Mouse (Mus musculus): Measurements from ENCODE around the gene 1700020D05Rik.

Gene 1700020D05Rik

GRCm38 (mm10) chr19:5503687-5504086 lies at the start of gene 1700020D05Rik:
1700020D05Rik (minus strand) TSS chr19:5503787.
- no peak for DNase-seq (ENCODE audit: low spot score)

DNA sequence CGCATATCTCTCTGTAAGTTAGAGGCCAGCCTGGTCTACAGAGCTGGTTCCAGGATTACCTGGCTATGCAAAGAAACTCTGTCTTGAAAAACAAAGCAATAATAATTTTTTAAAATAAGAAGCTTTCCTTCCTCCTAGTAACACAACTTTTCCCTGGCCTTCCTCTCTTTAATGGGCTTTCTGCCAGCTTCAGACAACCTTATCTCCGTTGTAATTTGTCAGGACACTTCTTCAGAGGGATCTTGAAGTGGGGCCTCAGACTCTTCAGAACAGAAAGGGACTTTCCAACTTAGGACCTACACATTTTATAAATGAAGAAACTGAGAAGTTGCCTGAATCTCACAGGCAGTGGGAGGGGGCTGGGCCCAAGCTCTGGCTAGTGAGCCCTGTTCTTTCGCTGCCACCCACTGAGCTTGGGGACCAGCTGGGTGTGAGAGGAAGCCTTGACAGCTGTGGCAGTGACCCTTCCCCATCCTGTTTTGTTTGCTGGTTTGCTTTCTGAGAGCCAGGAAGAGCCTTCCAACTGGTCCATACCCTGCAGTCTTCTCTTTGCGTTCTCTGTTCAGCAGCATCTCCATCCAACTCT lies 44.0 kb upstream of the 1700020D05Rik start:
- DNase-seq (ENCODE audit: low spot score) = no peak

DNA sequence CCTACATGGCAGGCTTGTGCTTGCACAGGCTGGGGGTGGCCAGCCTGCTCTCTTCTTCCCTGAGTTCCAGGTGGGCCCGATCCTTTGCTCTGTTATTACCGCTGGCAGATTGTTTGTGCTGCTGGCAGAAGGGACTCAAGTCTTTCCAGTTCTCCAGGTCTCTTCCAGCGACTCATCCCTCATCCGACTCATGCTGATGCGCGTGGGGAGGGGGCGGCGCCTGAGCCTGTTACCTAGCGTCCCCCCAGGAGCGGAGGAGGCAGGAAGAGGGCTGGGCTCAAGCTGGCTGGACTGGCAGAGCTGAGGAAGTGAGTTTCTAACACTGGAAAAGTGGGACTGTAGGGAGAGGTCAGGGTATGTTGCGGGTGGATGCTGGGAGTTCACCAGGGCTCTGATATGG lies 40.4 kb upstream of the 1700020D05Rik start:
- DNase-seq (ENCODE audit: low spot score) = no peak

DNA sequence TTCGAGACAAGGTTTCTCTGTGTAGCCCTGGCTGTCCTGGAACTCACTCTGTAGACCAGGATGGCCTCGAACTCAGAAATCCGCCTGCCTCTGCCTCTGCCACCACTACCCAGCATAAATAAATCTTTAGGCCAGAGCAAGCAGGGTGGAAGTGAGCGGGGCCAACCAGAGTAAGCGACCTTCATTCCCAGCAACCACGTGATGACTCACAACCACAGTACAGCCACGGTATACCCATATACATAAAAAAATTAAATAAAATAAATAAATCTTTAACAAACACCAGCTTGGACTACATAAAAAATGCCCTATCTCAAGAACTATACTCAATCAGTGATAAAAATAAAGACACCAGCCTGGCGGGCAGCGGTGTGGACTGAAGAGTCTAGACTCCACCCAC lies 39.8 kb upstream of the 1700020D05Rik start:
- DNase-seq (ENCODE audit: low spot score) = no peak

DNA sequence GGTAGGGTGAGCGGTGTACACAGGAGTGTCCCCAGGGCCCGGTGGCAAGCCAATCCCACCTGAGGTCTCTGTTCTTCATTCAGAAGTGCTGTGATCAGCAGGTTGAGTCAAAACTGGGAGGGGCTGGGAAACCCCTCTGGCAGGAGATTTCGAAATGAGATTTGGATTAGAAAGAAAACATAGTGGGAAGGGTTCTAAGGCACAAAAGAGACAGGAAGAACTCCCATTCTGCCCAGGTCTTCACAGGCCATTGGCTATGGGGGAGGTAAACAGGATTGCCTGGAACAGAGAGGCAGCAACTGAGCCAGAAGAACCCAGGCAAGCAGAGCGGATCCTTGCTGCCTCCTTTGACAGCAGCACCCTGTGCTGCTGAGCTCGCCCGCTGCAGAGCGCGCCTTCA lies 35.2 kb upstream of the 1700020D05Rik start:
- no peak for DNase-seq (ENCODE audit: low spot score)

DNA sequence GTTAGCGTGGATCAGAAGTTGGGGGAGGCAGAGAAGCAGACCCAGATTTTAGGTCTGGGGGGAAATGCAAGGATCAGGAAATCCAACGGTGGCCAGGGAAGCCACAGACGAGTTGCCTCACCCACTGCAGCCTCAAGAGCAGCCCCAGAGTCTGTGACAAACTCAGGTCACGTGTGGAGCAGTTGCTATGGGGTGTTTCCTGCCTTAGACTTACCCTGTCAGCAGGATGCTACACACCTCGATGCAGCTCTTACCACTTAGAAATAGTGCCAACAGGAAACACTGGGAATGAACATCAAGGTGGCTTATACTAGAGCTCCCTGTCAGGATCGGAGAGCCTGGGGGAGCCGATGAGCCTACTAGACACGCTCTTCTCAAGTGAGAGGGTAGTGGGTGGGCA lies 28.9 kb upstream of the 1700020D05Rik start:
- DNase-seq (ENCODE audit: low spot score) = no peak

DNA sequence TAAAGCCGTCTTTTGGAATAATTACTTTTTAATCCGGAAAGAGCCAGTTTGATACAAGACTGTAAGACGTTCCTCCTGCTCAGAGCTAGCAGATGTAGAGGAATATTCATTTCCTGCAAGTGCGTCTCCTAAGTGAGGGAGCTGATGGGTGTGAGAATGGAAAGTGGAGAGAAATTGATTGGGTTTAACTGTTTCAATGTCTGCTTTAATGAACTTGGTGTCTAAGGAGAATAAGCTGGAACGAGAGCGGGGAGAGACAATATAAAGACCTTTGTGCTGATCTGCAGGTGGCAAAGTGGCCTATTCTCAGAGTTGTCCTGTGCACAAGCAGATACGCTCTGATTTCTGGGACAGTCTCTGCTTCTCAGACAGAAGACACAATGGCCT lies 26.5 kb upstream of the 1700020D05Rik start:
- no peak for DNase-seq (ENCODE audit: low spot score)

DNA sequence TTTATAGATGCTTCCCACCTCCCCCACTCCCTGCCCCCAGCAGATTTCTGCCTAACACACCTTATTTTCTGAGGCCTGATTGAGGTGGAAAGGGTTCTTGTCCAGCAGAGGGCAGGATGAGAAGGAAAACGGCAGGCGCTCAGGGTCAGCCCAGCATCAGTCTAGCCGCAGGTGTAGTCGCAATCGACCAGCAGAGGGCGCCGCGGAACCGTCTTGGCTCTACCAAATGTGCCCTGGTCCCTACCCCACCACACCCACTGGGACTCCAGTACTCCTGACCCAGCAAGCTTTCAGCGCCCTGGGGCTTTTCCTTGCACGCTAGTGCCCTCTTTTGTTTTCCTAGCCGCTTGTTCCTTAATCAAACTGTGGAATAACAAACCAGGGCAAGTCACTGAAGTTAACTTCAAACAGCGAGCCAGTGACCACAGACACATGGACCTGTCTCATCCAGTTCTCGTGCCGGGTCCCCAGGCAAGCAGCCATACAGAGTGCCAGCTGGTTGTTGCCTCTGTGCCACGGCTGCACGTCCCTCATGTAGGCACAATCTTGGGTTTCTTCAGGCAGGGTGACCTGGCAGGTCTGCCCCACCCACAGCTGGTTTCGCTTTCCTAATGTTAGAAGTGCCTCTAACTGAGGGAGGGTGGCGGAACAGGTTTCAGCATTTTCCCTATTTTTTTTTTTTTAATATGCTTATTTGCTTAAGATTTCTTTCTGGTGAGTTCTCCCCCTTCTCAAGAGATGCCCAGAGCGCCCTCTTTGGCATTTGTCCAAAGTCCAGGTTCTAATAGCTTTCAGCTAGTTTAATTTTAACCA lies 25.9 kb upstream of the 1700020D05Rik start:
- peak; percentile 98 for DNase-seq (ENCODE audit: low spot score)

DNA sequence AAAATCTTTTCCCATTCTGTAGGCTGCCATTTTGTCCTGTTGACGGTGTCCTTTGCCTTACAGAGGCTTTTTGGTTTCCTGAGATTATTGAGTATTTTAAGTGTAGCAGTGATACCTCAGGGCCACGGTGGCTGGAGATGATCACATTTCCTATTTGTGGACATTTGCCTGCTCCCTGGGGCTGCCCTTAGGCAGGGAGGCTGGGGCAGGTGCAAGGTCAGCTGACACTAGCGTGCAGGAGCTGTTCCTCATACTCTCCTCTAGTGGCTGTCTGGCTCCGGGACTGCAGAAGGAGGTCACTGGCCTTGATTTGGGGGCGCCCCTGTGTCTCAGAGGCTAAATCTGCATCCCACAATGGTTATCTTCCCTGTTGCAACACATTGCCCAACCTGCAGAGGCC lies 21.6 kb upstream of the 1700020D05Rik start:
- DNase-seq (ENCODE audit: low spot score) = no peak

- no peak for DNase-seq (ENCODE audit: low spot score)
Measured at GRCm38 (mm10) chr19:5518721-5519120, 15.1 kb upstream of the 1700020D05Rik start.

- no peak for DNase-seq (ENCODE audit: low spot score)
Measured at GRCm38 (mm10) chr19:5516906-5517505, 13.4 kb upstream of the 1700020D05Rik start.

GRCm38 (mm10) chr19:5515840-5516777 lies 12.5 kb upstream of the 1700020D05Rik start:
- no peak for DNase-seq (ENCODE audit: low spot score)

- DNase-seq (ENCODE audit: low spot score) = no peak
Measured at GRCm38 (mm10) chr19:5513005-5513349, 9.4 kb upstream of the 1700020D05Rik start.

DNA sequence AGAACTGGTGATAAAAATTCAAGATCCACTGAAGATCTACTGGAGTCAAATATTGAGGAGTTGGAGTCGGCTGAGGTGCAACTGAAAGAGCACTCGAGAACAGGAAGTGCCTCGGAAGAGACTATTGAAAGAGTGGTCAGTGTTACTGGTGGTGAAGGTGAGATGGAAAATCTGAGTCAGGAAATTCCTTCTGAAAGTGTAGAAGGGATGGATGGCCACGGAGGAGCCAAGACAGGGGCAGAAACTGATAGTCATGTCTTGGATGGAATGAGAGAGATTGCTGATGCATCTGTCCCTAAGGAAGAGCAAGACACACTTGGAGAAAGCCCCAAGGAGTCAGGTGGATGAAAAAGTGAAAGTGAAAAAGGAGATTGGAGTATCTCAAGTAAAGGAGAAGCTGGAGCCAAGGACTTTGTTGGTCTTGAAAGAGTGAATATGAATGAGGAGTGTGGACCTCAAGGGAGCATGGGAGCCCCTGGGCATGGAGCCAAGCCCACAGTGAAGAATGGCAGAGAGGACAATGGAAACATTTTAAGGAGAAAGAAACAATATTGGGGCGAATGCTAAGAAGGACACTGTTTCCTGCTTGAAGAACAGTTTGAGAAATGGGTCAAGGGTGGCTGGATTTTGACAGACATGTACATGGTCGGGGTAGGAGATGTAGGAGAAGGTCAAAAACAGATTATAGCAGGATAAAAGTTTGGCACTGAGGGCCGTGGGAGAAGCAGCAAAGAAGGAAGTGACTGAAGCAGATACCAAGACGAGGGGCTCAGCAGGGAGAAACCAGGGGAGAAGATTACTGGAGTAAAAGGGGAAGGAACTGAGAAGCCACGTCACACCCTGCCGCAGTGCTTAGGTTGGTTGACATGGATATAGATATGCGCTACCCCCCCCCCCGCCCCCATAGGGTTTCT lies 8.8 kb upstream of the 1700020D05Rik start:
- no peak for DNase-seq (ENCODE audit: low spot score)

- DNase-seq (ENCODE audit: low spot score) = no peak
Measured at GRCm38 (mm10) chr19:5511074-5511632, 7.6 kb upstream of the 1700020D05Rik start.

GRCm38 (mm10) chr19:5510031-5511026 lies 6.7 kb upstream of the 1700020D05Rik start, which contains the start of gene Snx32:
Snx32 (minus strand) TSS chr19:5510538.
- peak; percentile 96 for DNase-seq (ENCODE audit: low spot score)

DNA sequence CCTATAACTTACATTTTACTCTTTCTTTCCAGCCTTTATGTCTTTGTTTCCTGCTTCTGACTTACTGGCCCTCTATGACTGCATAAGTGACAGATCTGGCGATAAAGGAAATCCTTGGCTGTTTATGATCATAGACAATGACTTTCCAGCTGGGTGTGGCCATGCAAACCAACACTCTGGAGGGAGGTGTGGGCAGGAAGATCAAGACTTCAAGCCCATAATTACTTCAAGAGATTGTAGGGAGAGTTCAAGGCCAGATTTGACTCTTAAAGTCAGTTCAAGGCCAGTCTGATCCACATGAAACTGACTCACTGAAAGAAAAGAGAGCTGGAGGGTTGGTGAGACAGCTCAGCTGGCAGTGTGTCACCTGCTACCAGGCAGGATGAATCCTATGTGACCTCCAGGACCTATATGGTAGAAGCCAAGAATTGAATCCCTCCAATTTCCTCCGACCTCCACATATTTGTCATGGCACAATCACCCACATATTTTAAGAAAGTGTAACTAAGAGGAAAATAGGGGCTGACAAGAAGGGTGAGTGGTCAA lies 3.2 kb downstream of the 1700020D05Rik start:
- no peak for DNase-seq (ENCODE audit: low spot score)

GRCm38 (mm10) chr19:5496052-5496370 lies 7.6 kb downstream of the 1700020D05Rik start:
- no peak for DNase-seq (ENCODE audit: low spot score)

- no peak for DNase-seq (ENCODE audit: low spot score)
Measured at GRCm38 (mm10) chr19:5495353-5496051, 8.1 kb downstream of the 1700020D05Rik start.

Data from ovary, postnatal 36 days (tissue).